Mouse (Mus musculus) spleen, adult 2 months (tissue): Measurements from ENCODE around the gene Slc25a11. TPM values are rescaled to one million over a fixed set of nuclear protein-coding genes. Genes with fewer than 3 reads are reported as not detected.

Source experiments
- DNase-seq, 2 experiments: peaks; one replicate each; pipeline versions ENCODE4 v3.0.0 to v3.0.0-alpha.2; 2012 to 2021; ENCODE audit warnings: low spot score in 2 of 2, low read depth in 1 of 2
- H3K27ac ChIP-seq: fragments of 200-500 bp; 2 replicates; pipeline ENCODE4 v1.5.1; 2012; ENCODE audit warnings: low read length, inconsistent platforms; ENCODE audit not compliant: insufficient read depth
- H3K27me3 ChIP-seq: fragments of 200-500 bp; 2 replicates; pipeline ENCODE4 v1.6.1; 2012; ENCODE audit warnings: mild to moderate bottlenecking, moderate library complexity, low read length, inconsistent platforms; ENCODE audit not compliant: control insufficient read depth, insufficient read depth
- H3K36me3 ChIP-seq: fragments of 200-500 bp; 2 replicates; pipeline ENCODE4 v1.6.1; 2012; ENCODE audit warnings: mild to moderate bottlenecking, low read length, inconsistent platforms; ENCODE audit not compliant: control insufficient read depth, insufficient read depth
- H3K4me1 ChIP-seq: fragments of 200-500 bp; 2 replicates; pipeline ENCODE4 v1.6.1; 2011; ENCODE audit warnings: inconsistent platforms; ENCODE audit not compliant: control insufficient read depth, insufficient read depth, insufficient read length
- H3K4me3 ChIP-seq: fragments of 200-500 bp; 2 replicates; pipeline ENCODE4 v1.5.1; 2011; ENCODE audit warnings: mild to moderate bottlenecking, inconsistent platforms; ENCODE audit not compliant: insufficient read depth, insufficient read length; ENCODE audit errors: extremely low read depth
- CTCF ChIP-seq: fragments of 200-500 bp; IDR thresholded peaks from 2 replicates; pipeline ENCODE4 v1.5.1; 2011; ENCODE audit warnings: mild to moderate bottlenecking, inconsistent platforms; ENCODE audit not compliant: insufficient read depth, insufficient read length, insufficient replicate concordance; ENCODE audit errors: extremely low read depth
- POLR2A ChIP-seq: fragments of 200-500 bp; IDR thresholded peaks from 2 replicates; pipeline ENCODE4 v1.6.1; 2011; ENCODE audit warnings: low read depth, low read length, inconsistent platforms
- WGBS: fragments of 180-500 bp; shearing (Covaris S2); methylation state at CpG from one replicate; pipeline ENCODE4 v1.1.7; 2018; 5-methylcytosine and 5-hydroxymethylcytosine counted together
- polyA plus RNA-seq: library from polyadenylated mRNA; depleted of rRNA; stranded (reverse); fragments of >200 nt; gene quantifications from 2 replicates; pipeline ENCODE4 v1.2.3, GENCODE M21; 2012; rRNA removed

Gene Slc25a11
- 73.0 and 78.7 TPM in 2 replicates for polyA plus RNA-seq

DNA sequence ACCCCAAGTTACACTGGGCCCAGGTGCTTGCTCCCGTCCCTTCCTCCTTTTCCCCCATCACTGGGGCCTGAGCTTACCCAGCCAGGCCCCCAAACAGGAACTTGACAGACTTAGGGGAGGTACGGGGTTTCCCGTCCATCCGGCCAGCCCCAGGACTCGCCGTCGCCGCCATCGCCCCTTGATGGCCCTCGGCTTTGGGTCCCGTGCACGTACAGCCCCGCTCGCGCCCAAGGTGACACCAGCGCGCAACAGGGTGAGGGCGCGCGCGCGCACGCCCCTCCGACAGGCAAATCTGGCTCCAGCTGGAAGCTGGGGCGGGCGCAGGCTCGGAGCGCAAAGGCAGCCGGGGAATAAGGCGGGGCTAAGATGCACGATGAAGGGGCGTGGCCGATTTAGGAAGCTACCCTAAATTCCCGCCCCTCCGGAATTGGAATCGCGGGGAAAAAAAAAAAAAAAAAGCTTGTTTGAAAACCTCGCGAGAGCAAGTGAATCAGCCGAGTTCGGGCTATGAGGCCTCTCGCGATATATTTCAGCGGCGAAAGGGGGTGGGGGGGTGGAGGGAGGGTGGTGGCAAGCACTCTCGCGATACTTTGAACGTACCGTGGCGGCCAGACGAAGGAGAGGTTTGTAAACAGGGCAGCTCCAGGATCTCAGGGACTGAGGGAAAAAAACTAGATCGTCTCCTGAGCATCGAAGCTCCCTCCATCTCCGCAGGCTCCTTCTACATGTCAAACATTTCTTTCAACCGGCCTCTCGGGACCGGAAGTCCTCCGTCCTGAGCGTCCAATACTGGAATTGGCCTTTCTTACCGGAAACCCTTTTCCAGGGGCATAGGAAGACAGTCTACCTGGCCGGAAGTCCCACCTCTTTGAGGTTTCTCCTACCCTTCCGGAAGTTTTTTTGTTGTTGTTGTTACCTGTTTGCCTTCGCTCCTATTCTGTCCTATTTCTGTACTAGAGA, at the start of gene Slc25a11, which contains the start of gene Rnf167:
TSS of gene Slc25a11 (minus strand) at position 789 of the 960 bp plus-strand sequence.
TSS of gene Rnf167 (plus strand) at position 545 of the 960 bp plus-strand sequence.
- DNase-seq, result peak; percentile 94 to 98
- WGBS, result under 1% methylated on average over 62 of the region's 63 CpGs
- peaks cover 35% of the 10 kb centered on the region for H3K36me3 ChIP-seq
- no peaks in the 10 kb centered on the region for H3K27me3 ChIP-seq
- peak within 1 kb of the TSS; percentile 92 for H3K27ac ChIP-seq
- H3K4me1 ChIP-seq, result peaks cover 20% of the 10 kb centered on the region; the same call in 1 of the 2 replicates
- peak within 1 kb of the TSS; percentile 80 for H3K4me3 ChIP-seq
- TF ChIP-seq CTCF (no peak), POLR2A (peak; percentile 86)

DNA sequence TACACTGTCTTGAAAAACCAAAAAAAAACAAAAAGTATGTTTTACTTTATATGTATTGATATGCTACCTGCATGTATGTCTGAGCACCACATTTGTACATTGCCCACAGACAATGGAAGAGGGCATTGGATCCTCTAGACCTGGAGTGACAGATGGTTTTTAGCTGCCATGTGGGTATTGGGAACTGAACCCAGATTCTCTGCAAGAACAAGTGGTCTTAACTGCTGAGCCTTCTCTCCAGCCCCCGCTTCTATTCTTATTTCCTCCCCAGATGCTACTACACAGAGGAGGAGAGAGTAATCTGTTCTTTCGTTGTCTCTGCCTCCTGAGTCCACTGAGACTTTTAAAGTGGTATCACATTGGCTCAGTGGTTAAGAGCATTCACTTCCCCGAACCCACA, 46.2 kb upstream of the Slc25a11 start:
- H3K36me3 ChIP-seq, result no peaks in the 10 kb centered on the region
- no peak for TF ChIP-seq POLR2A
- no peak for TF ChIP-seq CTCF
- no peak for DNase-seq
- no peaks in the 10 kb centered on the region for H3K4me1 ChIP-seq
- H3K27ac ChIP-seq, result no peak overlapping the region
- no peaks in the 10 kb centered on the region for H3K27me3 ChIP-seq
- 51% methylated on average over 3 of the region's 3 CpGs for WGBS
- no peak overlapping the region for H3K4me3 ChIP-seq

DNA sequence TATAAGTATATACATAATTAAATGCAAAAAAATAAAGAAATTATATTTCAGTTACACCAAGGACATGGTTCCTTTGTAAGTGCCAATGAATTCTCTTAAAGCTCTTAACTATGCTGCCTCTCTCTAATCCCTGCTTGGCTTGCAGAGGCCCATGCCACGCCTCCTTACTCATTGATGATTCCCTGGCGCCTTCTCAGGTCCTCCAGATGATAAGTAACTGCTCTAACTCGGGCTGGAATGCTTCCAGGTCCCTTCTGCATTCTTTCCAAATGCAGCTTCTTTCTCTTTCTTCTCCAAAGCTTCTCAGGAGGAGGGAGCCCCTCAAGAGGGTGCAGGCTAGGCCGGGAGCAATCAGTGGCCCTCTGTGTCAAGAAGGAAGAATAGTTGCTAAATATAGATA, 42.3 kb upstream of the Slc25a11 start:
- TF ChIP-seq POLR2A (no peak), CTCF (no peak)
- H3K36me3 ChIP-seq, result no peaks in the 10 kb centered on the region; the same call in 1 of the 2 replicates
- H3K4me1 ChIP-seq, result peaks cover 6% of the 10 kb centered on the region; the same call in 1 of the 2 replicates
- DNase-seq, result no peak
- no peak overlapping the region for H3K4me3 ChIP-seq
- no peaks in the 10 kb centered on the region for H3K27me3 ChIP-seq
- no peak overlapping the region for H3K27ac ChIP-seq
- WGBS, result 77% methylated on average over 4 of the region's 4 CpGs

DNA sequence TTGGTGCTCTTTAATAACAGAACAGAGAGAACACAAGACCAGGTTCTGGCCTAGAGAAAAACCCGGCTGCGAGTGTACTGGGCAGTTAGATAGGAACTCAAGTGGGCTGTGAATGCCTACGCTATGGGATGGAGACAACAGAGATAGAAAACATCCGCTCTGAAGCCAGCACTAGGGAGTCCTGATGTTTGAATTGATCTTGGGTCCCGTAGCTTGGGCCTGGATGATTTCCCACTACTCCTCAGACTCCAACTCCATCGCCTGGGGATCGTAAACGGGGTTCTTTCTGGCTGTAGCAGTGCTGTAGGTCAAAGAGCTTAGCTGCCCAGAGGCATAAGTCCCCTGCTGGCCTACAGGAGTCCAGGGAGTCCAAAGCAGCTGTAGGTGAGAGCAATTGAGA, 41.1 kb upstream of the Slc25a11 start:
- Histone ChIP-seq H3K4me3 (peak overlapping the region; percentile 90; the same call in 1 of the 2 replicates), H3K27me3 (no peaks in the 10 kb centered on the region), H3K4me1 (peaks cover 6% of the 10 kb centered on the region; the same call in 1 of the 2 replicates), H3K36me3 (peaks cover 7% of the 10 kb centered on the region), H3K27ac (peak overlapping the region; percentile 89)
- 47% methylated on average over 8 of the region's 8 CpGs for WGBS
- DNase-seq, result no peak
- TF ChIP-seq POLR2A, result no peak
- no peak for TF ChIP-seq CTCF

DNA sequence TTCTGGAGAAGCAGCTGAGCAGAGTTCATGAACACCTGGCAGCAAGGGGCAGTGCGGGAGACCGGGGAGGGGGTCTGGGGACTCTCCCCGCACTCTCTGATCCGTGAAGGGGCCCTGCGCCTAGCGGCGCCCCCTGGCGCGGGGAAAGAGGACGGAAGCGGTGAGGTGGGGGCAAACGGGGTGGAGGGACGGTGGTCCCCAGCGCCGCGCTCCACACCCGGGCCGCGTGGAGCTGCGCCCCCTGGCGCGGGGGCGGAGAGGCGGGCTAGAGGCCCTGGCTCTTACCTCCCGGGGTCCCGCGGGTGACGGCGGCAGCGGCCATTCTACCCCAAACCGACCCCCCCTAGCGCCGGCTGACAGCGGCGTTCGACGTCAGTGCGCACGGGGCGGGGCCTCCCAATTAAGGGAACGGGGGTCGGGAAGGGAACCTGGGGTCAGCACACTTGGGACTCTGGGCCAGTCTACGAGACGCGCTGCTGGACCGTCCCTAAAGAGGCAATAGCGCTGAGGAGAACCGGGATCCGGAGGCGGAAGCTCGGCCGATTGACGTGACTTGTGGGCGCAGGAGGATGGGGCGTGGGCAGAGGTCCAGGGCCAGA, 40.4 kb upstream of the Slc25a11 start, which contains the start of gene Camta2:
TSS of gene Camta2 (minus strand) at position 505 of the 599 bp plus-strand sequence.
- Histone ChIP-seq H3K4me3 (peak within 1 kb of the TSS; percentile 90), H3K27me3 (no peaks in the 10 kb centered on the region), H3K27ac (peak within 1 kb of the TSS; percentile 89), H3K36me3 (peaks cover 9% of the 10 kb centered on the region), H3K4me1 (peaks cover 6% of the 10 kb centered on the region; the same call in 1 of the 2 replicates)
- WGBS, result under 1% methylated on average over 55 of the region's 55 CpGs
- peak; percentile 36 to 81 for DNase-seq
- TF ChIP-seq POLR2A, result peak; percentile 53
- TF ChIP-seq CTCF, result peak; percentile 38; the same call in 1 of the 2 replicates

DNA sequence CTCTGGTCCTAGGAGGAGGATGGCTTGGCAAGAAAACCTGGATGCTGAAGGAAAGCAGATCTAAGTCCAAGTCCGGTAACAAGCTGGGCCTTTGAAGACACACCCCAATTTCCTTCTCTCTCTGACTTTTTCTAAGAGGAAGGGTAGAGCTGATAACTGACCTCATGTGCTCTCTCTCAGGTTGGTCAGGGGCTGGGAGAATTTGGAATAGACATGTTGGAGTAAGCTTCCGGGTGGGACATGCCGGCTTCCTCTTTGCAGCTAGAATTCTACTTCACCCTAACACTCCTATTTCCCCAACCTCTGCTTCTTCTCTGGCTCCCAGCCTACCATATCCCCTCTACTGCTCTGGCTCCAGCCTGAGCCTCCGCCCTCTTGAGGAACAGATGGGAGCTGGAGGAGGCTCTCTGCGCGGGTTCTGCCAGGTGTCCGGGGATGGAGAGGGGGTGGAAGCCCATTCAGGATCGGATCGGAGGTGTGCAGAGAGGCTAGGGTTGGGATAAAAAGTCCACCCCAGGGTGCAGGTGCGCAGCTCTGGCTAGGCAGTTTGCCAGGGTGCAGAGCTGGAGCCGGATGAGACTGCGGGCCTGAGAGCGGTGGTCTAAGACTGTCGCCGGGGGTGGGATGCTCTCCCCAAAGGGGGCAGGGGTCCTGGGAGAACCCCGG, 39.8 kb upstream of the Slc25a11 start:
- peaks cover 6% of the 10 kb centered on the region; the same call in 1 of the 2 replicates for H3K4me1 ChIP-seq
- WGBS, result 6% methylated on average over 16 of the region's 16 CpGs
- no peaks in the 10 kb centered on the region for H3K27me3 ChIP-seq
- TF ChIP-seq POLR2A (no peak), CTCF (no peak)
- H3K27ac ChIP-seq, result peak overlapping the region; percentile 89
- H3K36me3 ChIP-seq, result peaks cover 9% of the 10 kb centered on the region
- H3K4me3 ChIP-seq, result peak overlapping the region; percentile 90
- DNase-seq, result no peak
